Mouse (Mus musculus) hindbrain, embryonic 13.5 days (tissue): ENCODE results near the gene Dpf3. TPM values are rescaled to one million over a fixed set of nuclear protein-coding genes. Genes with fewer than 3 reads are reported as not detected.

Experiments used
- ATAC-seq: fragments of 200-750 bp; cut with Nextera tagmentation; 2 replicates; pipeline ENCODE4 v1.8.0; 2017; ENCODE audit warnings: moderate TSS enrichment; ENCODE audit not compliant: low FRiP score
- H3K27ac ChIP-seq: fragments of 300-500 bp; sonication (generic); 2 replicates; pipeline ENCODE4 v1.5.1; 2015; ENCODE audit warnings: inconsistent platforms, mild to moderate bottlenecking, moderate library complexity
- H3K27me3 ChIP-seq: fragments of 300-500 bp; sonication (generic); 2 replicates; pipeline ENCODE4 v1.6.1; 2015; ENCODE audit warnings: mild to moderate bottlenecking, inconsistent platforms
- H3K36me3 ChIP-seq: fragments of 300-500 bp; sonication (generic); 2 replicates; pipeline ENCODE4 v1.6.1; 2015; ENCODE audit warnings: mild to moderate bottlenecking, inconsistent platforms
- H3K4me1 ChIP-seq: fragments of 300-500 bp; sonication (generic); replicated peaks from 2 replicates; pipeline ENCODE4 v1.6.1; 2015; ENCODE audit warnings: inconsistent platforms
- H3K4me2 ChIP-seq: fragments of 300-500 bp; sonication (generic); 2 replicates; pipeline ENCODE4 v1.6.1; 2015; ENCODE audit warnings: inconsistent platforms, mild to moderate bottlenecking, moderate library complexity
- H3K4me3 ChIP-seq: fragments of 300-500 bp; sonication (generic); 2 replicates; pipeline ENCODE4 v1.5.1; 2015; ENCODE audit warnings: mild to moderate bottlenecking, inconsistent platforms
- H3K9ac ChIP-seq: fragments of 300-500 bp; sonication (generic); 2 replicates; pipeline ENCODE4 v1.6.1; 2015; ENCODE audit warnings: mild to moderate bottlenecking, inconsistent platforms
- H3K9me3 ChIP-seq: fragments of 300-500 bp; sonication (generic); 2 replicates; pipeline ENCODE4 v1.6.1; 2016; ENCODE audit warnings: inconsistent platforms
- WGBS: fragments of 180-500 bp; shearing (Covaris S2); methylation state at CpG from one replicate; pipeline ENCODE4 v1.1.7; 2015; 5-methylcytosine and 5-hydroxymethylcytosine counted together
- polyA plus RNA-seq: library from polyadenylated mRNA; unstranded; fragments of >200 nt; fragmentation: Nextera tagmentation; extraction: Ambion mirVana; gene quantifications from 2 replicates; pipeline ENCODE4 v1.2.1, GENCODE M21; 2015

Gene Dpf3
- polyA plus RNA-seq, 1 experiment from 2014 or later: 27.7 TPM

DNA sequence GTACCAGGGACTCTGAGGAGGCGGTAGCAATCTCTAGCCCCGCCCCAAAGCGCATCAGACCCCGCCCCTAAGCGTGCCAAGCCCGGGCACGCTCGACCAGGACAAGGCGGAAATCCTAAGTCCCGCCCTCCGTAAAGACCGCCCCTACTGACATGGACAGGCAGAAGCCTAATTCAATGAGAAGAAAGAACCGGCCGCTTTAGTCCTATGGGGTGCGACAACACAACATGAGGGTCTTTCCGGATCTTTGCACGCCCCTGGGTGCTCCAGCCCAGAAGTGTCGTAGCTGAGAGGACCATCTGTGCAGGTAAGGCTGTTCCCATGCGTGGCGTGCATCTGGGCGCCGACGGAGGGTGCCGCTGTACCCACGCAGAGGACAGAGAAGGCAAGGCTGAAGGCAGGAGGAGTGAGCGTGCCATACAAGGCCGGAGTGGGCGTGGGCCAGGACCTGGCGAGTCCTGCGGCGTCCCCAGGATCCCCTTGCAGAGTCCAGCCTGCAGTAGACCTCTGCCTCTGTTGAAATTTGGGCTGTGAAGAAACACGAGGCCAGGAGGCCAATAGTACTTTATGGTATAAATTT, 32.9 kb upstream of the Dpf3 start, which contains the start of gene Dcaf4:
TSS of gene Dcaf4 (plus strand) at position 156 of the 580 bp plus-strand sequence.
- Histone ChIP-seq H3K27me3 (no peaks in the 10 kb centered on the region), H3K9ac (peak within 1 kb of the TSS; percentile 83), H3K4me2 (peak within 1 kb of the TSS; percentile 73), H3K4me3 (peak within 1 kb of the TSS; percentile 76), H3K4me1 (peaks cover 31% of the 10 kb centered on the region), H3K36me3 (no peaks in the 10 kb centered on the region), H3K9me3 (no peaks in the 10 kb centered on the region), H3K27ac (peak within 1 kb of the TSS; percentile 88)
- WGBS: under 1% methylated on average over 32 of the region's 32 CpGs
- peak; percentile 99 for ATAC-seq

DNA sequence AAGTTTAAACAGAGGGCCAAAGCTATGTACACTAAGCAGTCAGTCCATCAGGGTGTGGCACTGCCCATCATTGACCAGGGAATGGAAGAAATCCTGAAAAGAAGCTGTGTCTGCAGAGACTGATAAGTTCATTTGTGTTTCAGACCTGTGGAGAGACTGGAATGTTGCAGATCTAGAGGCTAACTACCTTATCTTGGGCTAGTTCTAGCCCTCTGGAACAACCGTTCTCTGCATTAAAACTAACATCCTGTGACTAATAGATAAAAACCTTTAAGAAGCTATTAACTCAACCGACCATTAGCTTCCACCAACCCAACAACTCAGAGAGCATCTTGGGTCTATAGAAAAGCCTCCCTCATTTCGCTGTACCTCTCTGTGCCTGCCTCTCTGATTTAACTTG, 30.1 kb upstream of the Dpf3 start:
- Histone ChIP-seq H3K36me3 (no peaks in the 10 kb centered on the region), H3K27me3 (no peaks in the 10 kb centered on the region), H3K4me3 (no peak overlapping the region), H3K4me1 (peaks cover 27% of the 10 kb centered on the region), H3K9me3 (no peaks in the 10 kb centered on the region), H3K9ac (no peak overlapping the region), H3K27ac (no peak overlapping the region), H3K4me2 (no peak overlapping the region)
- no peak for ATAC-seq
- 92% methylated on average over 3 of the region's 3 CpGs for WGBS

DNA sequence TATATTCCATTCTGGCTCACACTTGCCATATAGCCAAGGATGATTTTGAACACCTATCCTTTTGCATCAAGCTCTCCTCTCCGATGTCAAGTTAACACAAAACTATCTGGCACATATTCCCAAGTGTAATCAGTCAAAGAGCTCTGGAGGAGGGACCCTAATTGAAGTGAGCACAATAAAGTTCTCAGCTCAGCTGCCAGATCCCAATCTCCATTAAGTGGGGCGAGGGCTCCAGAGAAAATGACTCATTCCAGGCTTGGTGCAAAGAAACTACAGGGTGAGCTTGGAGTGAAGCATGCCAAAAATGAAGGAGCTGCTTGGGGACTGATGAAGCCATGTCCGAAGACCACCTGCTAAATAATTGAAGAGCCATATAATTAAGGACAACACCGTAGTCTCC, 26.7 kb upstream of the Dpf3 start:
- Histone ChIP-seq H3K27me3 (no peaks in the 10 kb centered on the region), H3K9ac (no peak overlapping the region), H3K36me3 (no peaks in the 10 kb centered on the region), H3K4me1 (peaks cover 16% of the 10 kb centered on the region), H3K4me2 (no peak overlapping the region), H3K4me3 (no peak overlapping the region), H3K27ac (no peak overlapping the region), H3K9me3 (no peaks in the 10 kb centered on the region)
- 42% methylated on average over 4 of the region's 4 CpGs for WGBS
- ATAC-seq: no peak

DNA sequence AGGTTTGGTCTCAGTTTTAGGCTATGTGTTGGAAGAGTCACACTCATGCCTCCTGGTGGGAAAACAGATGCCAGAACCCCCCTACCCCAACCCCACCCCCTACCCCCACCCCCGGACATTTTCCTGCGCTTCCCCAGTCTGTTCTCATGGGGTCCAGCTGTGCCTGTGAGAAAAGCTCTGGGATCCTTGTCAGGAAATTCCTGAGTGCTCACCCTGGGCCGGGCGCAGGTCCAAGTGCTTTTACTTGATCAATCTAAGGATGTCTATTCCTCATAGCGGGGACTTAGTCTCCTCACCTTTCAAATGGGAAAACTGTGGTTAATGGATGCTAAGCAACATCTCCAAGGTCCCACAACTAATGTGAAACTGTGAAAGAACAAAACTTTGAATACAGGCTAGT, 25.7 kb upstream of the Dpf3 start:
- Histone ChIP-seq H3K4me1 (peaks cover 16% of the 10 kb centered on the region), H3K27ac (peak overlapping the region; percentile 41; the same call in 1 of the 2 replicates), H3K36me3 (no peaks in the 10 kb centered on the region), H3K4me3 (no peak overlapping the region), H3K9ac (no peak overlapping the region), H3K4me2 (no peak overlapping the region), H3K27me3 (no peaks in the 10 kb centered on the region), H3K9me3 (no peaks in the 10 kb centered on the region)
- WGBS: 37% methylated on average over 5 of the region's 5 CpGs
- no peak for ATAC-seq

DNA sequence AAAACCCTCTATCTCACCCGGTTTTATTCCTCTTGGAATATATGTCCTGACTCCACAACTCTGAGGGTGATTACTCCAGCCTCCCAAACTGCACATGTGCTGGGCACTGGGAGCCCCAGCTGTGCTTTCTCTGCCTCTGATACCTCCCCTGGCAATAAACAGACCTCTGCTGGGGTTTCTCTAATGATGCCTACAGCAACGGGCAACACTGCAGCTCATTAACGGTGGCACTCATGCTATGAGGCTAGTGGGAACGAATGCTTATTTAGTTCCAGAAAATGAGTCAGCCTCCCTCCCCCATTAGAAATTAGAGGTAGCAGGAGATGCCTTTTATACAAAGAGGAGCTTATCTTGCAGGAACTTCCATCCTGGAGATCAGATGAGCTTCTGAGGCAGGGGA, 25.3 kb upstream of the Dpf3 start:
- ATAC-seq: peak; percentile 61; the same call in 1 of the 2 replicates
- Histone ChIP-seq H3K9ac (no peak overlapping the region), H3K4me2 (no peak overlapping the region), H3K36me3 (no peaks in the 10 kb centered on the region), H3K9me3 (no peaks in the 10 kb centered on the region), H3K27ac (peak overlapping the region; percentile 41), H3K4me1 (peaks cover 16% of the 10 kb centered on the region), H3K27me3 (no peaks in the 10 kb centered on the region), H3K4me3 (no peak overlapping the region)
- WGBS: 27% methylated on average over 4 of the region's 4 CpGs

DNA sequence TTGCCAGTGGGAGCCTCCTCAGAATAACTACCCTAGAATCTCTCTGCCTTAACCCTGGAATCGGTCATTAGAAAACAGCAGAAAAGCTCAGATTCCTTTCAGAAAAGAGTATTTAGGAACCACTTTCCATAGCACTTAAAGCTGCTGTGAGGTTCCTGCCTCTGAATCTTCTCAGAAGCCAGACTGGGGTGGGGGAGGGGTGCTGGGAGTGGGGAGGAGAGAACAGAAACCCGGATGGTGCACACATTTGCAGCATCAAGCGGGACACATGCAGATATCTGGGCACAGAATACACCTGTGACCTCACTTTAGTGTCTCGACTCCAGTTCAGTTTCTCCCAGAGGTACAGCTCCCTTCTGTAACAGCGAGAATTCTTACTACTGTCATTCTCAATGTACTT, 23.1 kb upstream of the Dpf3 start:
- Histone ChIP-seq H3K9me3 (no peaks in the 10 kb centered on the region), H3K4me2 (no peak overlapping the region), H3K4me3 (no peak overlapping the region), H3K9ac (no peak overlapping the region), H3K4me1 (peaks cover 16% of the 10 kb centered on the region), H3K27ac (no peak overlapping the region), H3K36me3 (no peaks in the 10 kb centered on the region), H3K27me3 (no peaks in the 10 kb centered on the region)
- ATAC-seq: no peak
- WGBS: 83% methylated on average over 5 of the region's 5 CpGs

DNA sequence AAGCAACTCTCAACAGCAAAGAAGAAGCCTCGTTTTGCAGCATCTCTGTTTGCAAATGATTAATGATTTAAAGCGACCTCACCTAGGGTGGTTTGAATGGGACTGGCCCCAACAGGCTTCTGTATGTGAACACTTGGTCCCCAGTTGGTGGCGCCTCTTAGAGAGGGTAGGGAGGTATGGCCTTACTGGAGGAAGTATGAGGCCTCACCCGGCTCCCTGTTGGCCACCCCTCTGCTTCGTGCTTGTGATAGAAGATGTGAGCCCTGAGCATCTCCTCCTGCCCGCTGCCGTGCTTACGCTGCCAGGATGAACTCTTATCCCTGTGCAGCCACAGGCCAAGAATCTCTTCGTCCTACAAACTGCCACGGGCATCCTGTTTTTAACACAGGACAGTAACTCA, 19.0 kb upstream of the Dpf3 start:
- Histone ChIP-seq H3K4me1 (no peaks in the 10 kb centered on the region), H3K9ac (no peak overlapping the region), H3K27me3 (0 out of 2 replicates have a peak, but pooled peaks cover 4% of the 10 kb centered on the region), H3K4me2 (no peak overlapping the region), H3K4me3 (no peak overlapping the region), H3K36me3 (no peaks in the 10 kb centered on the region), H3K9me3 (no peaks in the 10 kb centered on the region), H3K27ac (no peak overlapping the region)
- WGBS: 74% methylated on average over 10 of the region's 10 CpGs
- no peak for ATAC-seq

DNA sequence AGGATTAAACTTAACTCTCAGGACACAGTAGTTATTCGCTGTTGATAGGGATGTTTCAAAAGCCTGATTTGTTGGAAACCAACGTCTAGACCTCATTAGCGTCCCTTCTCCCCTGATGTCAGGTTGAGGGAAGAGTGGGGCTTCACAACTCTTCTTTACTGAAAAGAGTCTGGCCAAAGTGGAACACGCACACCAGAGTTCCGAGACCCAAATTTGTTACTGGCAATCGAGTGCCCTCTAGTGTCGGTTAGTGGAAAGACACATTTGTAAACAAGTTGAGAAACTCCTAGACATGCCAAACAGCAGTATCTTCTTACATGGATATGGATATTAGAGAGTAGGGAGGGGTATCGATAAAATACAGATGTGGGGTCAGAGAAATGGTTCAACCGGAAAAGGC, 14.7 kb upstream of the Dpf3 start:
- Histone ChIP-seq H3K9me3 (no peaks in the 10 kb centered on the region), H3K27me3 (0 out of 2 replicates have a peak, but pooled peaks cover 7% of the 10 kb centered on the region), H3K27ac (no peak overlapping the region), H3K9ac (no peak overlapping the region), H3K4me1 (no peaks in the 10 kb centered on the region), H3K4me3 (no peak overlapping the region), H3K4me2 (no peak overlapping the region), H3K36me3 (no peaks in the 10 kb centered on the region)
- 7% methylated on average over 9 of the region's 9 CpGs for WGBS
- ATAC-seq: no peak

DNA sequence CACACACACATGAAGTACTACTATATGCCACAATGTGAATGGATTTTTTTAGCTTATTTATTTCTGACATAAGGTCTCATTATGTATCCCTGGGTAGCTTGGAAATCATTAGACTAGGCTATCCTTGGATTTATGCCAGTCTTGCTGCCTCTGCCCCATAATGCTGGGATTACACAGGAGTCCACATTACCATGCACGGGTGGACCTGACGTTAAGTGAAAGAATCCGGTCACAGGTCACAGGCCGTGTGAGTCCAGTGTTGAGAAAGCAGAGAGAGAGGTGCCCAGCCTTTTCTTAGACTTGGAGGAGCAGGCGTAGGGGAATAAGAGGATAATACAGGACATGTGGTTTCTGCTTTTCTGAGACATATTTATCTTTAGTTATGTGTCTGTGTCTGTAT, 11.7 kb upstream of the Dpf3 start:
- Histone ChIP-seq H3K4me3 (no peak overlapping the region), H3K4me2 (no peak overlapping the region), H3K27ac (no peak overlapping the region), H3K9me3 (no peaks in the 10 kb centered on the region), H3K27me3 (0 out of 2 replicates have a peak, but pooled peaks cover 7% of the 10 kb centered on the region), H3K36me3 (no peaks in the 10 kb centered on the region), H3K9ac (no peak overlapping the region), H3K4me1 (no peaks in the 10 kb centered on the region)
- no peak for ATAC-seq
- WGBS: 78% methylated on average over 5 of the region's 5 CpGs

DNA sequence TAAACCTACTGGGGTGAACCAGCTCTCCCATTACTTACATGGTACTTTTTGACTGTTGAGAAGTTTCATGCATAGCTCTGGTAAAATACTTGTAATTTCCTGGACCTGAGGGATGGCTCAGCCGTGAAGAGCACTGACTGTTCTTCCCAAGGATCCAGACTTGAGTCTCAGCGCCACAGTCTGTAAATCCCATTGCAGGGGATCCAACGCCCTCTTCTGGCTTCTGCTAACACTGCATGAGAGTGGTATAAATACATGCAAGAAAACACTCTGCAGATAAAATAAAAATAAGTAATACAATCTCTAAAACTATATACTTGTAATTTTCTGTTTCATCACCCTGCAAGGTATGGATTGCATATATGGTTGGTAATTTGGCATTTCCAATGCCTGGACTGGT, 10.4 kb upstream of the Dpf3 start:
- Histone ChIP-seq H3K36me3 (no peaks in the 10 kb centered on the region), H3K4me2 (no peak overlapping the region), H3K9ac (no peak overlapping the region), H3K27me3 (0 out of 2 replicates have a peak, but pooled peaks cover 11% of the 10 kb centered on the region), H3K4me3 (no peak overlapping the region), H3K9me3 (no peaks in the 10 kb centered on the region), H3K4me1 (no peaks in the 10 kb centered on the region), H3K27ac (no peak overlapping the region)
- ATAC-seq: no peak
- WGBS: 79% methylated on average over 3 of the region's 3 CpGs

DNA sequence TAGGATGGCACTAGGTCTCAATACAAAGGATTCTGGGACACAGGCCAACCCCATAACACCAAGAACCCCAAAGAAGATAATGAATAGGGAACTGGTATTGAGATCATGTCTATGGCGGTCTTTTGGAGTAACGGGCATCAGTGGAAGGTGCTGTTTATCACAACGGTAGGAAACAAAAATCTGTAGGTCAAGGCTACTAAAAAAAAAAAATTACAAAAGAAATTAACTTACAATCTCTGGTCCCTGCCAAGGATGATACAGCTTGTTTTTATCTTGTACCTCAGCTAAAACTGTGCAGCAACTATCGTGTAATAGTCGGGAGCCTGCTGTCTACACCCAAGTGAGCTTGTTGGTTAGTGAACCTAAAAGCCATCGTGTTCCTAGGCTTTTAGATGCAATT, 9.2 kb upstream of the Dpf3 start:
- no peak overlapping the region for H3K4me3 ChIP-seq
- H3K9ac ChIP-seq: no peak overlapping the region
- no peaks in the 10 kb centered on the region for H3K4me1 ChIP-seq
- no peaks in the 10 kb centered on the region for H3K36me3 ChIP-seq
- H3K4me2 ChIP-seq: no peak overlapping the region
- 87% methylated on average over 6 of the region's 6 CpGs for WGBS
- no peak for ATAC-seq
- 0 out of 2 replicates have a peak, but pooled peaks cover 10% of the 10 kb centered on the region for H3K27me3 ChIP-seq
- H3K27ac ChIP-seq: no peak overlapping the region
- no peaks in the 10 kb centered on the region for H3K9me3 ChIP-seq

DNA sequence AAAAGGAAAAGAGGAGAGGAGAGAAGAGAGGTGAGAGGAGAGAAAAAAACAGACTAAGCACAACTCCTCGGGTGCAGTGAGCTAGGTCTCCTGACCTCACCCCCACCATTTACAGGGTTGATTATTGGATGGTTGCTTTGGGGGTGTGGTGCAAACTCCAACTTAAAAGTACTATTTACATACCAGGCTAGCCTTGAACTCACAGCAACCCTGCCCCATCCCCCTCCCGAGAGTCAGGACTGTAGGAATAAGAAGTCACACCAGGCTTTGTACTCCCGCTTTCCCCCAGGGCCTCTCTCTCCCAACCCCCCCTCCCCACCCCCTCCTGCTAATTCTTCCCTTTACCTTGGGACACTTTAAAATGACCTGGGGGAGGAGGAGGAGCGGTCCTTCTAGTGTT, 8.8 kb upstream of the Dpf3 start:
- H3K4me2 ChIP-seq: no peak overlapping the region
- no peak for ATAC-seq
- H3K9ac ChIP-seq: no peak overlapping the region
- H3K4me3 ChIP-seq: no peak overlapping the region
- H3K27me3 ChIP-seq: 0 out of 2 replicates have a peak, but pooled peaks cover 6% of the 10 kb centered on the region
- WGBS: 80% methylated on average over 4 of the region's 4 CpGs
- H3K27ac ChIP-seq: no peak overlapping the region
- no peaks in the 10 kb centered on the region for H3K9me3 ChIP-seq
- H3K36me3 ChIP-seq: no peaks in the 10 kb centered on the region
- no peaks in the 10 kb centered on the region for H3K4me1 ChIP-seq

DNA sequence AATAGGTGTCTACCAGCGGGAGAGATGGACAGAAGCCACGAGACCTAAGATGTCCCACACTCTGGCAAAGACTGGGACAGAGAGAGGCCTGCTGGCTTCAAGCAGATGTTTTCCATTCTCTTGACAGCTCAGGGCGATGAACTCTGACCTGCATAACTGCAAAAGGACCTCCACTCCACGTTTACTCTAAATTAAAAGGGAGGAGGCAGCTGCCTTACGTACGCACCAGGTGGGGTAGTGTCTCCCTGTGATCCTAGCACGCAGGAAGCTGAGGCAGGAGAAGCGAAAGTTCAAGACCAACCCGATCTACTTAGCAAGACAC, 8.4 kb upstream of the Dpf3 start:
- WGBS: 74% methylated on average over 9 of the region's 9 CpGs
- no peak overlapping the region for H3K27ac ChIP-seq
- no peaks in the 10 kb centered on the region for H3K4me1 ChIP-seq
- H3K4me2 ChIP-seq: no peak overlapping the region
- H3K36me3 ChIP-seq: no peaks in the 10 kb centered on the region
- H3K9me3 ChIP-seq: no peaks in the 10 kb centered on the region
- H3K27me3 ChIP-seq: 0 out of 2 replicates have a peak, but pooled peaks cover 5% of the 10 kb centered on the region
- no peak overlapping the region for H3K9ac ChIP-seq
- H3K4me3 ChIP-seq: no peak overlapping the region
- no peak for ATAC-seq
